Mouse (Mus musculus): ENCODE measurements around the gene Ms4a4d.
"Not testable (repeated sequence)": the region's sequence is repeated elsewhere in the genome, so short reads cannot be mapped to it uniquely, and the experiment has no call there.

Gene Ms4a4d

DNA sequence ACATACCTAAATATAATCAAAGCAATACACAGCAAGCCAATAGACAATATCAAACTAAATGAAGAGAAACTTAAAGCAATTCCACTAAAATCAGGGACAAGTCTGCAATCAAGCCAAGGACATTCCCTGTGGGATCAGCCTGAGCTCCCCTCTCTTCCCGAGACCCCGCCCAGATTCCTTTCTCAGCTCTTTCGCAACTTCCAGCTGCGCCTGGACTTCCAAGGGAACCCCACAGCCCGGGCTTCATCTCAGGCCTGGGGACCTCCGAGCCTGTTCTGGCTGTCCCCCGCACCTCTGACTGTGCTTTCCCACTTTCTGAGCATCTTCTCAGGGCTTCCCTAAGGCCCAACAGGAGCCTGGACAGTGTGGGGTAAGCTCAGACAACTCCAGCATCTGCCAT, at the start of gene Ms4a4d:
Gene Ms4a4d (plus strand): TSS at position 209 of the 400 bp plus-strand sequence.
- no peak for DNase-seq

DNA sequence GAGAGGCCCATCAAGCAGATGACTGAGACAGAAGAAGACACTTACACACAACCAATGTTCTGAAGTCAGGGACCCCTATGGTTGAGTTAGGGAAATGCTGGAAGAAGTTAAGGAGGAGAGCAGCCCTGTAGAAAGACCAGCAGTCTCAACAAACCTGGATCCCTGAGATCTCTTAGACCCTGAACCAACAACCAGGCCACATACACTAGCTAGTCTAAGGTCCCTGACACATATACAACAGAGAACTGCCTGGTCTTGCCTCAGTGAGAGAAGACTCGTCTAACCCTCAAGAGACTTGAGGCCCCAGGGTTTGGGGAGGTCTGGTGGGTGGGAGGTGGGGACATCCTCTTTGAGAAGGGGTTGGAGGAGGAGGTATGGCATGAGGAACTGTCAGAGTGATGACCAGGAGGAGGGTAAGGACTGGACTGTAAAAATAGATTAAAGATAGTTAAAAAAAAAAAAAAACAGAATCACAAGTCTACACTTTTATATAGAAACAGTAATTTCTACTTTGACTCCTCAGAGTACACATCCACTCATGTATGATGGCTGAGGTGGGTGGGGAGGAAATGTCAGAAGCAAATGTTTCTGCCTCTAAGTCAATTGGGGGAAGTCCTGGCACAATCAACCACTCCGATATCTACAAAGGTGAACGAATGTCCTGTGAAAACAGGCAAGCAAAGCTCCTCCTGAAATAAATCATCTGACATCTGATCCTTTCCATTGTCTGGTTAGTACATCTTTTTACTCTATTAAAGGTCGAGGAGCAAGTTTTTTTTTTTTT, 45.0 kb upstream of the Ms4a4d start:
- no peak for DNase-seq

DNA sequence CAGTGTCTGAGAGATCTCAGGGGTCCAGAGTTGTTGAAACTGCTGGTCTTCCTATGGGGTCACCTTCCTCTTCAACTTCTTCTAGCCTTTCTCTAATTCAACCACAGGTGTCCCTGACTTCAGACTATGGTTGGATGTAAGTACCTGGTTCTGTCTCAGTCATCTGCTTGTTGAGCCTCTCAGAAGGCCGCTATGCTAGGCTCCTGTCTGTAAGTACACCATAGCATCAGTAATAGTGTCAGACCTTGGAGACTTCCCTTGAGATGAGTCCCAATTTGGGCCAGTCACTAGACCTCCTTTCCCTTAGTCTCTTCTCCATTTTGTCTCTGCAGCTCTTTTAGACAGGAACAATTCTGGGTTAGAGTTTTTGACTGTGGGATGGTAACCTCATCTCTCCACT, 43.9 kb upstream of the Ms4a4d start:
- DNase-seq, result no peak

DNA sequence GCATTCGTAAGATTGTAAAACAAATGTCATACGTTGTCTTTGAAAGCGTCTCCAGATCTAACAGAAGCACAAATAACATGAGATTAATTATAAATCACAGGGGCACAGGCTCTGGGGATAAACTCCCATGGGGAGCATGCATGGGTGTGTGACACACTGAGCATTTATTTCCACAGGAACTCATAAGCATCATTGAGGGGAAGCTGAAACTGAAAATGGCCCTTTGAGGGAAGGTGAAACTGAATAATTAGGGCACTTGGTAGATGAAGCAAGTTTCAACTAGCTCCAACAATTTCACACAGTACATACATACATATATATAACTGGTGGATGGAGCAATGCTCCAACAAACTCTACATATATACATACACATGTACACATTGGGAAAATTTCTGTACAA, 42.1 kb upstream of the Ms4a4d start:
- DNase-seq, result no peak

DNA sequence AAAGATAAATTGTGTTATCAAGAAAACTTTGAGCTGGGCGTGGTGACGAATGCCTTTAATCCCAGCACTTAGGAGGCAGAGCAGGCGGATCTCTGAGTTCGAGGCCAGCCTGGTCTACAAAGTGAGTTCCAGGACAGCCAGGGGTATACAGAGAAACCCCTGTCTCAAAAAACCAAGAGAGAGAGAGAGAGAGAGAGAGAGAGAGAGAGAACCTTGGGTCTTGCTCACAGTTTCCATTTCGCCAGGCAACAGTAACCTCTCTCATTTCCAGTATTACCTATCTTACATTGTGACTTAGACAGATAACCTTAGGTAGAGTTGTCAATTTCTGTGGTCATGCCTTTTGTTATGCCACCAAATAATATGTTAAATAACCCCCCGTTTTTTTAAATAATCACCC, 40.2 kb upstream of the Ms4a4d start:
- no peak for DNase-seq

DNA sequence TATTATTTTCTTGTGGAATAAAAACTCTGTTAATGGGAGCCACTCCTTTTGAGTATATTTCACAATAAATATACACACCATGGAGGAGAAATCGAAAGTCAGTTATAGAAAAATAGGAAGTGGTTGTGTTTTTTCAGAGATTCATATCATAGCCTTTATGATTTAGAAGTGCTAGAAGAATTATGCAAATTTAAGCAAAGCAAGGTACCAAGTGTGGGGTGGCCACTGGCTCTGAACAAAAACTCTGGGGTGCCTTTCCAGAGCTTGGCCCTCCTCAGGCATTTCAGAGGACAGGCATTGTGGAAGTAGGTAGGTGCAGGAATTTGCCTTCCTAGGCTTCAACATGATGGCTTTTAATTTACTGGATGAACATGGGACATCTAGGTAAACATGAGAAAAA, 39.3 kb upstream of the Ms4a4d start:
- not testable (repeated sequence) for DNase-seq

DNA sequence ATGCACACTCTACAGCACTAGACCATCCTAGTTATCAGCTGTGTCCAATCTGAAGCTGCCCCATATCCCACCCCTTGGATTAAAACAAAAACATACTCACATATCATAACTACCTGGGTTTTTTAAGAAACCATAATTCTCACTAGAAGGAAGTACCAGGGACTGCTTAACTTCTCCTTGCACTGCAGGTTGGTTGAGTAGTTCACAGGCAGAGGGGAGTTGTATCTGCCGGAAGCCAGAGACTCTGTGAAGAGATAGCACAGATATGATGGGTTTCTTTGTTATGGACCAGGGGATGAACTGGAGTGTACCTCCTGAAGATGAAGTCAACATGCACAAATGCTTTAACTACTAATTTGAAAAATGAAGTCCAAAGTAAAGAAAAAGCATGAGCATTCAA, 35.8 kb upstream of the Ms4a4d start:
- no peak for DNase-seq

DNA sequence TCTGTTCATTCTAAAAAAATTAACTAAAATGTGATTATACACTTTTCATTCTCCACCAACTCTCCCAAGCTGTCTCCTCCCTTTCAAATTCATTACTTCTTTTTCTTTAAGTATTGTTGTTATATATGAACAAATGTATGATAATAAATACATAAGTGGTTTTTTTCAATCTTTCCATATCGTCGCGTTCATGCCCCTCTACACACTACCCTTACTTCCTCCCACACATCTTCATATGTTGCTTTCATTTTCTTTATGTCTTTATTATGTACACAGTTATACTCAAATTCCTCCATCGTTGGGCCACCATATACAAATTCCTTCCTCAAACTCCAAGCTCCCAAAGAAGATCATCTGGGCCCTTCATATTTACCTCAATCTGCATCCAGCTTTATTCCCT, 35.3 kb upstream of the Ms4a4d start:
- DNase-seq, result no peak

DNA sequence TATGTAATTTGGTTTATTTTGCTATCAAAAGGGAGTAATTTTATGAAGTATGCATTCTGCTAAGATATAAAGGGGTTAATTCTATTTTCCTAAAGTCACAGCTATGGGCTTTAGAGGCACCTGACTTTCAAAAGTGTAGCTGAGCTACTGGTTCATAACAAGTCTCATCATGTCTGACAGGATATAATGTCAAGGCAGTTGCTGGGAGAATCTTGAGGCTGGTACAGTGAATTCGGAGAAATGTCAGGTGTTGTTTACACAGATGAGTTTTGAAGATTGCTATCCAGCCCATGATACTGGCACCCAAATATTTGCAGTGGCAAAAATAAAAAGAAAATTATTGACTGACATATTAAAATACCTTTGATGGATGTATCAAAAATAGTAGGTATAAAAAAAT, 31.7 kb upstream of the Ms4a4d start:
- no peak for DNase-seq

DNA sequence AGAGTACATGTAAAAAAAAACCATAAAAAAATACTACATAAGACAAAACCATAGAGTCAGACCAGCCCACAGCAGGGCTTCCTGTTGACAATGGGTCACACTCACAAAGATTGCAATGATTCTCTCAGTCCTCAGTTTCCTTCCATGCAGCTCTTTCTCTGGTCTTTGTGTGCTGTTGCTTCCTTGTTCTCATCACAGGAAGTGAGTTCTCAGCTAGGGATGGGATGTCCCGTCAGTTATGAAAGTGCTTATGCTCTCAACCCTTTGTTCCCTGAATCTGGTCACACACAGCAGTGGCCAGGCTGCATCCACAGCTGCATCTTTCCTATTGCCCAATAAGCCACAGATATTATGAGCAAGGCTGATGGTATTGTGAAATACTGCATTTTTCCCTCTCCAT, 23.1 kb upstream of the Ms4a4d start:
- DNase-seq, result no peak

DNA sequence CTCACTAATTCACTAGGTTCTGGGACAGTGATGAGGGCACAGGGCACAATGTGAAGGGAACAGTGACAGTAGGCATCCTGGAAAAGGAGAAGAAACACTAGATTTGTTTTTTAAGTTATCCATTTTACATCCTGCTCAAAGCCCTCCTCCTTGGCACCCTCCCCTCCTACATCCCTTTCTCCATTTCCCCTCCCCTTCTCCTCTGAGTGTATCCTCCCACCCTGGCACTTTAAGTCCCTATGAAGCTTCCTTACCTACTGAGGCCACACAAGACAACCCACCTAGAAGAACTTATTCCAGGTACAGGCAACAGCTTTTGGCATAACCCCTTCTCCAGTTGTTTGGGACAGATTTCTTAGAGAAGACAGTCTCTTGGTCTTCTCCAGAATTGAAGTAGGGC, 20.4 kb upstream of the Ms4a4d start, which contains the start of gene Ms4a6b:
Gene Ms4a6b (plus strand): TSS at position 267 of the 400 bp plus-strand sequence.
- DNase-seq, result no peak

DNA sequence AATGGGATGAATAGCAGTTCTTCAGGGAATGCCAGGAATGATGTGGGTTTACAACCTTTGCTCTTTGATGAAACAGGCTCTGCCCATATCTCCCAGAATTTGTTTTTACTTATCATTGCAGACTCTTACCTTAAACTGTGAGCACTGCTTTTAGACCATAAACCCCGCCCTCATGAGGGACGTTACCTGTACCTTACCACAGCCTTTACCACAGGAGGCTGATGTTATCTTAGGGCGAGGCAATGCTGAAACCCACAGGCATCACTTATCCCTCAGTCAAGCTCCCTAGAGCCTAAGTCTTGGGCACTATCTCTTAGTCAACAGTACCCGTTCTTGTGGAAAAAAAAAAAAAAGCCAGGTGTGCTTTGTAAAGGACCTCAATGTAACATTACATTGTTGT, 19.8 kb upstream of the Ms4a4d start:
- DNase-seq, result no peak

DNA sequence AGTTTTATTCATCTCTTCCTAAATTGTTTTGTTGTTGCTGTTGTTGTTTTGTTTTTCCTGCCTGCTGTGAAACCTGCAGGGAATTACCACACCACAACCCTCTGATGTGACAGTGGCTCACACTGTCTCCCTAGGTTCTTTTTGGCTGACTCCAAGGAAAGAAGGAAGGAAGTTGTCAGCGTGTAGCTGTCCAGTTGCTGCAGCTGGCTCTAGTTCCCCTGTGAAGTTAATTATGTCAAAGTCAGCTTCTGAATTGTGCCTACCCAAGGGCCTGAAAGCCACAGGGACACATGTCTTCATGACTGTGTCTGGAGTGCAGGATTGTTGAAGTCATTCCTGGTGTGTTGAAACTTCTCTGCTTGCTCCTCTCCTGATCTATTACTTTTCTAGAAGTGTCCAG, 19.2 kb upstream of the Ms4a4d start:
- DNase-seq, result not testable (repeated sequence)

DNA sequence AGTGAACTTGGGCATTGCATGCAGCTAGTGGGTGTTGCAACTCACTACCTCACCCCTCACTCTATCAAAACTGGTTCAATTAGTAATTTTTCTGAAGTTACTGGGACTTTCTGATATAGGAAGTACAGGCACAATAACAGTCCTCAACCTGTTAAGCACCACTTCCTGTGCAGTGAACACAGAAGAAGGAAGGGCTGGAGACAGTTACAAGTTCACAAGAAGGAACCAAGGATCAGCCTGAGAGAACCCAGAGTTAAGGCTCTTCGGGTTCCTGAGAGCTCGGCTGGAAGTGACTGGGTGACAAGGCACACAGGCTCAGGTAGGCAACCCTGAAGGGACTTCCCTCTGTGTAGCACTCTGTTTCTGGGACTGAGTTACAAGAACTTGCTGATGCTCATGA, 18.2 kb upstream of the Ms4a4d start:
- DNase-seq, result not testable (repeated sequence)

DNA sequence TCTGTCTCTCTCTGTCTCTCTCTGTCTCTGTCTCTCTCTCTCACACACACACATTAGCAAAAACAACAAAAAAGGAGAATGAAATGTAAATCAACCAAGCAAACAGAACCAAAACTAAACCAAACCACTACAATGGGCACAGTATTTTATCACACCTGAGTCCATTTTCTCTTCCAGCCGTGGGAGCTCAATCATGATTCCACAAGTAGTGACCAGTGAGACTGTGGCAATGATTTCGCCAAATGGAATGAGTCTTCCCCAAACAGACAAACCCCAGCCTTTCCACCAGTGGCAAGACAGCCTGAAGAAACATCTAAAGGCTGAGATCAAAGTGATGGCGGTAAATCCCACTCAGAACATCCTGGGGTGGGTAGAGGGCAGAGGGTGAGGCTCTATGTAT, 16.5 kb upstream of the Ms4a4d start:
- DNase-seq, result no peak

DNA sequence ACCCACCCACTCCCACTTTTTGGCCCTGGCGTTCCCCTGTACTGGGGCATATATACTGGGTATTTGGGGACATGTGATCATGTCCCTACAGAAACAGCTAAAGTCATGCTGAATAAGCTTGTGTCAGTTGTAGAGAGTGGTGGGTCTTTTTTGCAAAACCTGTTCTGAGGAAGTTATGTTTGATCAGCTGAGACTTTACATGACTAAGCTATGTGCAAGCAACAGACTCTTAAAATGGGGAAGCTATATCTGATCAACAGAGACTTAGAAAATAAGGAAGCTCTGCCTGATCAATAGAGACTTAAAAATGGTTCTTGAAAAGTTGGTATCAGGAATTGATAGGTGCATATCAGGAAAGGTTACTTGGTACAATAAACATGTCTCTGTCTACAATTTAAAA, 3.2 kb upstream of the Ms4a4d start:
- no peak for DNase-seq

DNA sequence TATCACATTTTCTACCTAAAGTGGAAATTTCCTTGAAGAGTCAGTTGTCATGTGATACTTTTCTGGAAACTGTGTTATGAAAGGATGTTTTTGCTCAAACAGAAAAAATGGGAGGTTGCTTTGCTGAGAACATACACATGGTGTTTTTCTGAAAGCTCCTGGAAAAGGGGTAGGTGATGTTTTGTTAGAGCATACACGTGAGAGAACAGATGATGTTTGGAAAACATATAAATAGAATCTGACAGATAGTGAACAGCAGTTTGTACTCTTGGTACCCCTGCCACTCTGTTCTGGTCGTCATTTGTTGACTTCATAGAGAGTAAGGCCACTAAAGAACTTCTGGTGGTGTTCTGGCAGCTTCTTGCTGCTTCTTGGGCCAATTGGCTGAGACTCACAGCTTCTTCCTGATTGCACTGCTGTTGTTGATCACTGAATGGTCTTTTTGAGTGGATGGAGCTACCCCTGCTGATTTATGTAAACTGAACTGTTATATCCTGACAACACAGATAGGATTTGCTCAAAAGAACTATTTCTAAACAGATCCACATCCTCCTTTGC, 2.6 kb upstream of the Ms4a4d start:
- DNase-seq, result peak in 1 of 2 experiments; percentile 3

DNA sequence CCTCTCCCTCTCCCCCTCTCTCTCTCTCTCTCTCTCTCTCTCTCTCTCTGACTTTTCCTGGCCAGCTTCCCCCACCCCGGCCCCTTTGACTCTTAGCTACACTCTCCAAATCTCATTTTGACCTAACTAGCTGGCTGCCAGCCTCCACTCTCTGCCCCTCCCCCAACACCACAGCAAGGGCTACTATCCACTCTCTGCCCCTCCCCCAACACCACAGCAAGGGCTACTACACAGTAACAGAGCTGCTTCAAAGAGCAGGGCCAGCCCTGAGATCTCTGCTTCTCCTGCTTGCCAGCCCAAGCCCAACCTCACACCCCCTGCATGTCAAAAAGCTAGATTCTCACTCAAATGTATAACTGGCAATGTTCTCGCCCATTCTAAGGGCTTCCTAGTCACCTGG, 735 bp downstream of the Ms4a4d start:
- DNase-seq, result peak; percentile 3 to 9

DNA sequence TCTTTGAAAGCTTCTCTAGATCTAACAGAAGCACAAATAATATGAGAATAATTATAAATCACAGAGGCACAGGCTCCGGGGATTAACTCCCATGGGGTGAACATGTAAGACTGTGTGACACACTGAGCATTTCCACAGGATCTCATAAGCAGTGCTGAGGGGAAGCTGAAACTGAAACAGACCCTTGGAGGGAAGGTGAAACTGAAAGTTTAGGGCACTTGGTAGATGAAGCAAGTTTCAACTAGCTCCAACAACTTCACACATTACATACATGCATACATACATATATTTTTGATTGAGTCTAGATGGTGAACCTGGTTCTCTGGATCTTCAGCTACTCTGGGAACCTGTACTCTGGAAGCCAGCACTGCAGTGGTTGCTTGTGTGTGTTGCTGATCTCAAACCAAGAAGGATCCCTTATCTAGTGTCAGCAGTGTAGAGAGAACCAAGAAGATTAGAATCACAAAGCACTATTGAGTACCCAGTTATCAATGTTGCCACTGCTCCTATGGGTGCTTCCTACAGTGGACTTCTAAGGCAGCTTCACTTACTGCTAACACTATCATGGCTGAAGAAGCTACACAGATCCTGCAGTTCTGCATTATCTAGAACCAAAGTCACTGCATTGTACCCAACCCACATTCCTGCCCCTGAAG, 3.7 kb downstream of the Ms4a4d start:
- DNase-seq, result not testable (repeated sequence)

DNA sequence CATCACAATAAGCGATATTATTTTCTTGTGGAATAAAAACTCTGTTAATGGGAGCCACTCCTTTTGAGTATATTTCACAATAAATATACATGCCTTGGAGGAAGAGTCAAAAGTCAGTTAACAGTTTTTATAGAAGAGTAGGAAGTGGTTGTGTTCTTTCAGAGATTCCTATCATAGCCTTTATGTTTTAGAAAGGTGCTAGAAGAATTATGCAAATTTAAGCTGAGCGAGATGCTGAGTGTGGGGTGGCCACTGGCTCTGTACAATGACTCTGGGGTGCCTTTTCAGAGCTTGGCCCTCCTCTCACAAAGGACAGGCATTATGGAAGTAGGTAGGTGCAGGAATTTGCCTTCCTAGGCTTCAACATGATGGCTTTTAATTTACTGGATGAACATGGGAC, 7.8 kb downstream of the Ms4a4d start:
- DNase-seq, result not testable (repeated sequence)

DNA sequence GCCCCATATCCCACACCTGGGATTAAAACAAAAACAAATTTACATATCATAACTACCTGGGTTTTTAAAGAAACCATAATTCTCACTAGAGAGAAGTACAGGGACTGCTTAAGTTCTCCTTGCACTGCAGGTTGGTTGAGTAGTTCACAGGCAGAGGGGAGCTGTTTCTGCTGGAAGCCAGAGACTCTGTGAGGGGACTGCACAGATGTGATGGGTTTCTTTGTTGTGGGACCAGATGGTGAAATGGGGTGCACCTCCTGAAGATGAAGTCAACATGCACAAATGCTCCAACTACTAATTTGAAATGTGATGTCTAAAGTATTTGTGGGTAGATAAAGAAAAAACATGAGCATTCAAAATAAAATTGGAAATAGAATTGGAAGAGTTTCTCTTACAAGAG, 11.3 kb downstream of the Ms4a4d start:
- no peak for DNase-seq

DNA sequence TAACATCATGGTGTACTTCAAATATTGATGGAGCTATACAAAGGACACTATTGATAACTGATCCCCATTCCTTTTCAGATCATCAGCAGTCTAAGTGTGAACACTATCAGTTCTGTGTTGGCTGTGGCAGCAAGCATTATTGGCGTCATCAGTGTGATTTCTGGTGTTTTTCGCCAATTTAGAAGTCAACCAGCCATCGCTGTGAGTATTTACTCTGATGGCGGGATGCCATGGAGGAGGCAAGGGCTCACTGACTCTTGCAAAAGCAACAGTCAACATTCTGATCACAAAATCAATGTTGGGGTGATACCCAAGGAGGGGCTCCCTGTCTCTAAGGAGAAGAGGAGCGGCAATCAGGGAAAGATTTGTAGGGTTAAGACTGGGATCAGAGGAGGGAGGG, 18.1 kb downstream of the Ms4a4d start:
- no peak for DNase-seq

DNA sequence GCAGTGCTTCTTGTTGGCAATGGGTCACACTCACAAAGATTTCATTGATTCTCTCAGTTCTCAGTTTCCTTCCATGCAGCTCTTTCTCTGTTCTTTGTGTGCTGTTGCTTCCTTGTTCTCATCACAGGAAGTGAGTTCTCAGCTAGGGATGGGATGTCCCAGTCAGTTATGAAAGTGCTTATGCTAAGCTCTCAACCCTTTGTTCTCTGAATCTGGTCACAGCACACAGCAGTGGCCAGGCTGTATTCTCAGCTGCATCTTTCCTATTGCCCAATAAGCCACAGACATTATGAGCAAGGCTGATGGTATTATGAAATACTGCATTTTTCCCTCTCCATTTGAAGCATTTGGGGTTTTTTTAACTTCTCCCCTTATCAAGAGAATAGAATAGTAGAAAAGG, 23.0 kb downstream of the Ms4a4d start:
- DNase-seq, result not testable (repeated sequence)

DNA sequence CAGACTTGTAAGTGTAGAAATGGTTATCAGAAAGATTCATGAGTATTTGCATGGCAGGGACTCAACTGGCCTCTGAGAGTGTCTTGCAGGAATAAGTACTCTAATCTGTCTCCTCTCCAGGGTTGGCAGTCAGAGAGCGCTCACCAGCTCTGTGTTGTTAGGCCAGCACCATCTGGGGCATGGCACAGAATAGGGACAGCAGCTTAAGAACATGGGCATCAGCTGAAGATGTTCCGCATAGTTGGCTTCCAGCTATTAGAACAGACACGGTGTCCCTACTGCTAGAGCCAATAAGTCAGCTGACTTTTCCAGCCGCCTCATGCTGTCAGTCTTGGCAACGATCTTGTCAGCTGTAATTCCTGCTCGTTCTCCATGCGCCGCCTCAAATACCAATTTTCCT, 38.4 kb downstream of the Ms4a4d start:
- peak; percentile 37 to 39 for DNase-seq

All from cerebellum, postnatal 14 days (tissue).